Mouse (Mus musculus) midbrain, embryonic 11.5 days (tissue): ENCODE measurements around the gene D5Ertd579e. TPM values are rescaled to one million over a fixed set of nuclear protein-coding genes. Genes with fewer than 3 reads are reported as not detected.

Experiments used
- ATAC-seq: fragments of 200-750 bp; cut with Nextera tagmentation; 2 replicates; pipeline ENCODE4 v1.8.0; 2017; ENCODE audit warnings: moderate TSS enrichment, moderate library complexity; ENCODE audit not compliant: low FRiP score
- DNase-seq: peaks from one replicate; pipeline ENCODE4 v3.0.0; 2015; ENCODE audit warnings: low spot score; ENCODE audit errors: missing footprints
- H3K27ac ChIP-seq: fragments of 300-500 bp; sonication (generic); 2 replicates; pipeline ENCODE4 v1.5.1; 2014; ENCODE audit warnings: low read depth, low read length
- H3K27me3 ChIP-seq: fragments of 300-500 bp; sonication (generic); 2 replicates; pipeline ENCODE4 v1.6.1; 2014; ENCODE audit warnings: mild to moderate bottlenecking, low read length, moderate library complexity, mixed read lengths; ENCODE audit not compliant: control insufficient read depth, insufficient read depth
- H3K36me3 ChIP-seq: fragments of 300-500 bp; sonication (generic); 2 replicates; pipeline ENCODE4 v1.6.1; 2014; ENCODE audit warnings: mild to moderate bottlenecking, low read length, moderate library complexity, mixed read lengths; ENCODE audit not compliant: control insufficient read depth, insufficient read depth
- H3K4me1 ChIP-seq: fragments of 300-500 bp; sonication (generic); 2 replicates; pipeline ENCODE4 v1.6.1; 2014; ENCODE audit warnings: low read length; ENCODE audit not compliant: control insufficient read depth, insufficient read depth
- H3K4me2 ChIP-seq: fragments of 300-500 bp; sonication (generic); 2 replicates; pipeline ENCODE4 v1.6.1; 2014; ENCODE audit warnings: mild to moderate bottlenecking, moderate library complexity
- H3K4me3 ChIP-seq: fragments of 300-500 bp; sonication (generic); 2 replicates; pipeline ENCODE4 v1.5.1; 2014; ENCODE audit warnings: low read depth, low read length
- H3K9ac ChIP-seq: fragments of 300-500 bp; sonication (generic); 2 replicates; pipeline ENCODE4 v1.6.1; 2014; ENCODE audit warnings: low read length
- H3K9me3 ChIP-seq: fragments of 300-500 bp; sonication (generic); 2 replicates; pipeline ENCODE4 v1.6.1; 2016; ENCODE audit warnings: low read length; ENCODE audit not compliant: control insufficient read depth
- WGBS: fragments of 180-500 bp; shearing (Covaris S2); extraction: QIAGEN DNeasy Blood & Tissue Kit; methylation state at CpG from one replicate; pipeline ENCODE4 v1.1.7; 2014; 5-methylcytosine and 5-hydroxymethylcytosine counted together
- polyA plus RNA-seq: library from polyadenylated mRNA; unstranded; fragments of >200 nt; fragmentation: Nextera tagmentation; extraction: Ambion mirVana; gene quantifications from 2 replicates; pipeline ENCODE4 v1.2.1, GENCODE M21; 2014

D5Ertd579e gene
- polyA plus RNA-seq, 1 experiment from 2014 or later = 35.6 TPM

- DNase-seq = peak; percentile 45
- 84% methylated on average over 3 of the region's 3 CpGs for WGBS
- ATAC-seq = no peak
Observed at GRCm38 (mm10) chr5:36575227-36575626, 120.6 kb downstream of the D5Ertd579e start.

GRCm38 (mm10) chr5:36574147-36574870 is 121.5 kb downstream of the D5Ertd579e start:
- DNase-seq (peak; percentile 54), ATAC-seq (no peak)
- no peaks in the 10 kb centered on the region for H3K9me3 ChIP-seq
- no peak overlapping the region for H3K9ac ChIP-seq
- no peak overlapping the region for H3K4me2 ChIP-seq
- WGBS = 72% methylated on average over 8 of the region's 8 CpGs
- H3K4me3 ChIP-seq = no peak overlapping the region
- H3K4me1 ChIP-seq = peaks cover 3% of the 10 kb centered on the region; the same call in 1 of the 2 replicates
- H3K27ac ChIP-seq = no peak overlapping the region
- no peaks in the 10 kb centered on the region for H3K27me3 ChIP-seq
- H3K36me3 ChIP-seq = no peaks in the 10 kb centered on the region; the same call in 1 of the 2 replicates

More at GRCm38 (mm10) chr5:36575227-36575626, 120.6 kb downstream of the D5Ertd579e start:
- Histone ChIP-seq H3K4me3 (no peak overlapping the region), H3K9ac (no peak overlapping the region), H3K36me3 (no peaks in the 10 kb centered on the region; the same call in 1 of the 2 replicates), H3K4me2 (no peak overlapping the region), H3K9me3 (no peaks in the 10 kb centered on the region), H3K4me1 (peaks cover 3% of the 10 kb centered on the region; the same call in 1 of the 2 replicates), H3K27ac (no peak overlapping the region), H3K27me3 (no peaks in the 10 kb centered on the region)

DNA sequence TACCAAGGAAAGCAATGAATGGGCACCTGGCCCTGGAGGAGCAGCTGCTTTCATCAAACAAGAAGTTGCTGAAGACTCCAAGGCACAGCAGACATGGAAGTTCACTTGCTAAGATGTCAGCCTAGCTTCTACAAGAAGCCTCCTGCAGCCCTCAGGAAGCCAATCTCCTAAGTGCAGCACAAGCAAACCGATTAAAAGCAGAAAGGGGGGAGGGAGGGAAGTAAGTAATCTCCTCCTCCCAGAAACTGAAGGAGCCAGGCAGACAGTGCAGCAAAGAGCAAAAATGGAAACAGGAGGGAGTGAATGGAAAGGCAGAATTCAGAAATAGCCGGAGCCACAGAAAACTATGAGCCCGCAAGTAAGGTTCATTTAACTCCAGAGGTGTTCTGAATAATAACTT is 122.5 kb downstream of the D5Ertd579e start:
- H3K36me3 ChIP-seq = no peaks in the 10 kb centered on the region; the same call in 1 of the 2 replicates
- peaks cover 3% of the 10 kb centered on the region; the same call in 1 of the 2 replicates for H3K4me1 ChIP-seq
- no peak overlapping the region for H3K27ac ChIP-seq
- H3K9me3 ChIP-seq = no peaks in the 10 kb centered on the region
- H3K9ac ChIP-seq = no peak overlapping the region
- H3K4me2 ChIP-seq = no peak overlapping the region
- WGBS = 57% methylated on average over 3 of the region's 3 CpGs
- DNase-seq (no peak), ATAC-seq (no peak)
- no peaks in the 10 kb centered on the region for H3K27me3 ChIP-seq
- H3K4me3 ChIP-seq = no peak overlapping the region

DNA sequence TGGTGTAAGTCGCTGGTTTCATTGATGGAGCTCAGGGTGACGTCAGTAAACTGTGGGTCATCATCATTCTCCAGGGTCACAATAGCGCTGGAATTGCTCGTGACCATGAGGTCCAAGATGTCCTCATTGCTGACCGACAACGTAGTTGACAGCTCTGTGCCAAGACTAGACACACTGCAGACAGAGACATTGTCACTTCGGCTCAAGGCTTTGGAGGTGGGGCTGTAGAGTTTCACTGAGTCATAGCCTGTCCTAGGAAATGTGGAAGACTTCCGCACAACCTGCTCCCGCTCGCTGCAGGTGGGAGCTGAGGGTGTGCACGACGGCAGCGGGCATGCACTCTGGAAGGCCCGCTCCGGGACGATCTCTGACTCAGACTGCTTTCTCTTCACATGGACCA is 124.5 kb downstream of the D5Ertd579e start:
- H3K27me3 ChIP-seq = no peaks in the 10 kb centered on the region
- 94% methylated on average over 16 of the region's 16 CpGs for WGBS
- H3K9ac ChIP-seq = no peak overlapping the region
- no peaks in the 10 kb centered on the region for H3K36me3 ChIP-seq
- peaks cover 3% of the 10 kb centered on the region for H3K4me1 ChIP-seq
- ATAC-seq (no peak), DNase-seq (no peak)
- no peak overlapping the region for H3K27ac ChIP-seq
- H3K9me3 ChIP-seq = no peaks in the 10 kb centered on the region
- H3K4me2 ChIP-seq = no peak overlapping the region
- no peak overlapping the region for H3K4me3 ChIP-seq

DNA sequence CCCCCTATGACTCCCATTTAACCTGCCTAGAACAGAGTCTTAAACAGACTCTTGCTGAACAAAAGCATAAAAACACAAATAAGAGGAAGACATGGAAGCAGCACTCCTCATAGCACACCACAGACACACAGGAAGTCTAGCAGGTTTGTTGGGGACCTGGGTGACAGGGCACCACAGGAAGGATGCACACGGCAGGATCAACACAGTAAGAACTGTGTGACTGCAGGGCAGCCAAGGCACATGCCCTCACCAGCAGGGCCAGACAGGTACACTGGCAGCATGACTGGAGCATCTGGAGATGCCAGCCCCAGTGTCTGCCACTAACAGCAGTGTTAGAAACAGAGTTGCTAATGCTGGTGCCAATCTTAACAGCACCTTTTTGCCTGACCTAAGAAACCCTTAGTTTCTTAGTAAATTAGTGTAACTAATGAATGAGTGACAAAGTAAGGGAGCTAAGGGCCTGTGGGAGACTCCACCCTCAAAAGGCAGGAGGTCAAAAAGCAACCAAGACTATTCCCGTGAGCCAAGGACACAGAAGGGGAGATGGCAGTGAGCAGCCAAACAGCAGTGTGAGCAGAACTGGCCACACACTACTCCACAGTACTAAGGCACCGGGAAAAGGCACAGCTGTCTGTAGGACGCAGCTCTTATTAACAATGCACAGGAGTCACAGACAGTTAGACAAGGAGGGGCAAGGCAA is 125.1 kb downstream of the D5Ertd579e start:
- 90% methylated on average over 4 of the region's 4 CpGs for WGBS
- peaks cover 3% of the 10 kb centered on the region for H3K4me1 ChIP-seq
- no peak overlapping the region for H3K27ac ChIP-seq
- no peak overlapping the region for H3K9ac ChIP-seq
- H3K4me2 ChIP-seq = no peak overlapping the region
- no peaks in the 10 kb centered on the region for H3K9me3 ChIP-seq
- DNase-seq = no peak
- ATAC-seq = no peak
- no peaks in the 10 kb centered on the region for H3K27me3 ChIP-seq
- H3K4me3 ChIP-seq = no peak overlapping the region
- no peaks in the 10 kb centered on the region for H3K36me3 ChIP-seq

GRCm38 (mm10) chr5:36570098-36570497 is 125.7 kb downstream of the D5Ertd579e start:
- Histone ChIP-seq H3K9ac (no peak overlapping the region), H3K4me2 (no peak overlapping the region), H3K27me3 (no peaks in the 10 kb centered on the region), H3K36me3 (no peaks in the 10 kb centered on the region), H3K9me3 (no peaks in the 10 kb centered on the region), H3K27ac (no peak overlapping the region), H3K4me1 (peaks cover 3% of the 10 kb centered on the region), H3K4me3 (no peak overlapping the region)
- WGBS = 93% methylated on average over 7 of the region's 7 CpGs
- DNase-seq (no peak), ATAC-seq (no peak)

DNA sequence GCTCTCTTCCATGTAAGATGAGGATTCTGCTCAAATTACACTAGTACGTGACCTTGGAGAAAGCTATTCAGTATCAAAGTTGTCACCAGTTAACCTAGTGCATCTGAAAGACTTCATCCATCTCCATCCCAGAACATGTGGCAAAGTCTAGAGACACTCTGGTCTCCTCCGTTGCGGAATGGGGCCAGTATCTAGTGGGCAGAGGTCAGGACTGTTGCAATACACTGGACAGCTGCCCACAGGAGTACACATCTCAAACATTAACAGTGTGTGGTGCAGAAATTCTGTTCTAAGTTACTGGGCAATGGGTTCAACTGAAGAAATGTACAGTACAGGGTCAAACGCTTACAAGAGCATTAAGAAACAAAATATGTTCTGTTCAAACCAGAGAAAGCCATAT is 127.7 kb downstream of the D5Ertd579e start:
- Histone ChIP-seq H3K27me3 (no peaks in the 10 kb centered on the region), H3K4me2 (no peak overlapping the region), H3K36me3 (no peaks in the 10 kb centered on the region), H3K9me3 (no peaks in the 10 kb centered on the region), H3K9ac (no peak overlapping the region), H3K4me3 (no peak overlapping the region), H3K4me1 (no peaks in the 10 kb centered on the region; the same call in none of the 2 replicates), H3K27ac (no peak overlapping the region)
- ATAC-seq = no peak
- DNase-seq = no peak
- WGBS = 92% methylated on average over 4 of the region's 4 CpGs

GRCm38 (mm10) chr5:36567627-36568026 is 128.2 kb downstream of the D5Ertd579e start:
- H3K27ac ChIP-seq = no peak overlapping the region
- H3K4me2 ChIP-seq = no peak overlapping the region
- H3K9me3 ChIP-seq = no peaks in the 10 kb centered on the region
- DNase-seq = no peak
- ATAC-seq = no peak
- WGBS = 81% methylated on average over 2 of the region's 2 CpGs
- H3K27me3 ChIP-seq = no peaks in the 10 kb centered on the region
- H3K4me3 ChIP-seq = no peak overlapping the region
- no peaks in the 10 kb centered on the region; the same call in 1 of the 2 replicates for H3K4me1 ChIP-seq
- no peaks in the 10 kb centered on the region for H3K36me3 ChIP-seq
- no peak overlapping the region for H3K9ac ChIP-seq

- no peak overlapping the region for H3K4me3 ChIP-seq
- no peak for ATAC-seq
- no peak overlapping the region for H3K27ac ChIP-seq
- H3K4me2 ChIP-seq = no peak overlapping the region
- H3K9ac ChIP-seq = no peak overlapping the region
- WGBS = 91% methylated on average over 9 of the region's 9 CpGs
- no peak for DNase-seq
- H3K9me3 ChIP-seq = no peaks in the 10 kb centered on the region
- H3K27me3 ChIP-seq = no peaks in the 10 kb centered on the region
- no peaks in the 10 kb centered on the region for H3K36me3 ChIP-seq
- H3K4me1 ChIP-seq = no peaks in the 10 kb centered on the region; the same call in 1 of the 2 replicates
Observed at GRCm38 (mm10) chr5:36564530-36564929, 131.3 kb downstream of the D5Ertd579e start.
